Mouse (Mus musculus) kidney, postnatal 36 days (tissue): ENCODE data around the gene Mb.
A peak's percentile ranks its signal among the peaks of the same experiment; 100 is the strongest.
"Not testable (repeated sequence)": the region's sequence is repeated elsewhere in the genome, so short reads cannot be mapped to it uniquely, and the experiment has no call there.

ENCODE experiments used
- DNase-seq, 2 experiments: peaks; one replicate each; pipeline ENCODE4 v3.0.0; 2021 to 2022; ENCODE audit warnings: mixed read lengths in 2 of 2

Mb gene

GRCm38 (mm10) chr15:77062746-77063145 lies 12.3 kb upstream of the Mb start:
- DNase-seq = no peak

DNA sequence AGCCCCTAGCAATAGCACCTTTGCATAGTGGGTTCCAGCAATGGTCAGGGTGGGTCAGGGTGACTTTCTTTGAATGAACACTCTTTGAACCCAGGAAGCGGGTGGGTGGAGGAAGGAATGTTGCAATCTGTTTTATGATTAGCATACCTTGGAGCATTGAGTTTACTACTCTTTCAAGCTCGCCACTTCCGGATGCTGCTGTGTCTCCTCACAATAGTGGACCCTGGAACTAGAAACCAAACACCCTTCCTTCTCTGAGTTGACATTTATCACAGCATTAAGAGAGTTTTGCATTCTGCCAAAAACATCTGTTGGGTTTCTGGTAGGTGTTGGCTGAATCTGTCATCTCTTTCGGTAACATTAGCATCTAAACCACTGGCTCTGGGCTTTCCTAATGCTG lies 8.9 kb upstream of the Mb start:
- DNase-seq = not testable (repeated sequence)

GRCm38 (mm10) chr15:77058566-77058965 lies 8.1 kb upstream of the Mb start:
- no peak for DNase-seq

DNA sequence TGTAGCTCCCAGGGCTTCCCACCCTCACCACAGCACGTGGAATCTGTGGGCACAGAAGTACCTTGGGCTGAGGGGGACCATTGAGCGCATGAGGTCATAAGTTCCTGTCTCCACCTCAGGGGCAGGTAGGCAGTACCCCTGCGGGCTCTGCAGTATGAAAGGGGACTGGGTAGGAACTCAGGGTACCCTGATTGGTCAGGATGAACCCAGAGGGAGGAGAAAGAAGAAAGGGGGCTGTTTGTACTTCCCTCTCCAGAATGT lies 6.3 kb upstream of the Mb start:
- no peak for DNase-seq

GRCm38 (mm10) chr15:77056001-77056790 lies 5.7 kb upstream of the Mb start:
- peak in 1 of 2 experiments; percentile 17 for DNase-seq

- DNase-seq = no peak
Observed at GRCm38 (mm10) chr15:77054611-77055175, 4.2 kb upstream of the Mb start.

DNA sequence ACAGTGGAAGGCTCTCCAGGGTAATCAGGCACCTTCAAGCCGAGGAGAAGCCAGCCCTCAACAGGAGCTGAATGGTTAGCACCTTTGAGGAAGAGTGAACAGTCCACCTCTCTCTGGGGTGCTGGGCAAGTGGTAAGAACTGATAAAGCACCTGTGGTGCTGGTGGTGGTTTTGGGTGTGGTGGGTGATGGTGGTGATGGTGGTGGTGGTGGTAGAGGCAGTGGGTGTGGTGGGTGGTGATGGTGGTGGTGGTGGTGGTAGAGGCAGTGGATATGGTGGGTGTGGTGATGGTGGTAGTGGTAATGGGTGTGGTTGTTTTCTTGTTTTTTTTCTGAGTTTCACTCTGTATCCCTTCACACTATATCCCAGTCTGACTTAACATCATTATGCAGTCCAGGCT lies 2.6 kb upstream of the Mb start:
- DNase-seq = no peak

GRCm38 (mm10) chr15:77052176-77052575 lies 1.7 kb upstream of the Mb start:
- no peak for DNase-seq

DNA sequence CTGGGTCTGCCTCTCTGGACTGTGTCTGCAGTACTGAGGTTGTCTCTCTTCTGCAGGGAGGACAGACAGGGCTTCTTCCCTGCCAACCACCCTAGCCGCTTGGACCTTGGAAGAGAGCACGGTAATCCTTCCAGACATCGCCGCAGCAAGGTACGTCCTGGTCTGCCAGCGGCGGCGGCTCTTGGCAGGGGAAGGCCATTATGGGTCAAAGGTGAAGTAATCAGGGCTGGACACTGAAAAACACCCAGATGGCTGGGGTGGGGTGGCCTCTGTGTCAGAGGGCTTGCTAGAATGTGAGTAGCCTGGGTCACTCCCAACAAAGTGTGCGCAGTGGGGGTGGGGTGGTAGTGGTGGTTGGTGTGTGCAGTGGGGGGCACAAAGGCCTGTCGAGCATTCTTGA lies 4.9 kb downstream of the Mb start:
- peak in 1 of 2 experiments; percentile 60 for DNase-seq

GRCm38 (mm10) chr15:77044597-77045320 lies 5.7 kb downstream of the Mb start, which contains the start of gene Apol6:
Apol6 (plus strand) TSS chr15:77044729.
- no peak for DNase-seq

DNA sequence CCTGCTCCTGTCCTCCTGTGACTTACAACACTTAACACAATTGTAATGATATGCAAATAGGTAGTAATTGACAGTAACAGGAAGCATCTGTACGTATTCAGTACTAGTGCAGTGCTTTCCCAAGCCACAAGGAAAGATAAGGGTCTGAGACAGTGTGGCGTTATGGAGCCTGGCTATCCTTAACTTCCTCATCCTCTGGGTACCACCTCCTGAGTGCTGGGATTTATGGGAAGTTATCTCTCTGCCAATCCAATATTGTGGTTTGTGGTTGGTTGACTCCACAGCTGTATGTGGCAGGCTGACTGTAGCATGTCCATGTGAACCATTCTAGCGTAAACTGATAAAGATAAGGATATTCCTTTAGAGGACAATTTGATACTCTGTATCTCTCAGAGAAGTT lies 9.7 kb downstream of the Mb start:
- no peak for DNase-seq

DNA sequence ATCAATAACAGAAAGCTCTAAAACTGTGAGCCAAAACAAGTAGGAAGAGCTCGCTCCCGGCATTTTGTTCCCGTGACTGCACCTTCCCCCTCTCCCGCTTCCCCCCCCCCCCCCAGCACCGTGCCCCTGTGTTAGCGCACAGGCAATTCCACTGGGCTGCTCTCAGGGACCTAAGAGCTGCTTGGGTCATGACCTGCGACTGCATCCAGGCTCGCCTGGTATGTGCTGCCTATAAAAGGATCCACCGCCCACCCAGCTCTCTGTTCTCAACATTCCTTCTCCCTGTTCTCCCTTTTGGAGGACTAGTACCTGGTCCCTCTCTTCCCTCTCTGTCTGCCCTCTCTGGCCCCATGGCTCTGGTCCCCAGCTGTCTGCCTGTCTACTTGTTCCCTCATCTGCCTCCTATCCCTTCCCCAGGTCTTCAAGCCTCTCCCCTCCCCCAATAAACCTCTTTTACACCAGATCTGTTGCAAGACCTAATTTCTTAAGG lies 11.2 kb downstream of the Mb start:
- no peak for DNase-seq

GRCm38 (mm10) chr15:77037278-77038161 lies 12.9 kb downstream of the Mb start:
- DNase-seq = peak; percentile 55 to 68

GRCm38 (mm10) chr15:77036989-77037277 lies 13.5 kb downstream of the Mb start:
- no peak for DNase-seq

DNA sequence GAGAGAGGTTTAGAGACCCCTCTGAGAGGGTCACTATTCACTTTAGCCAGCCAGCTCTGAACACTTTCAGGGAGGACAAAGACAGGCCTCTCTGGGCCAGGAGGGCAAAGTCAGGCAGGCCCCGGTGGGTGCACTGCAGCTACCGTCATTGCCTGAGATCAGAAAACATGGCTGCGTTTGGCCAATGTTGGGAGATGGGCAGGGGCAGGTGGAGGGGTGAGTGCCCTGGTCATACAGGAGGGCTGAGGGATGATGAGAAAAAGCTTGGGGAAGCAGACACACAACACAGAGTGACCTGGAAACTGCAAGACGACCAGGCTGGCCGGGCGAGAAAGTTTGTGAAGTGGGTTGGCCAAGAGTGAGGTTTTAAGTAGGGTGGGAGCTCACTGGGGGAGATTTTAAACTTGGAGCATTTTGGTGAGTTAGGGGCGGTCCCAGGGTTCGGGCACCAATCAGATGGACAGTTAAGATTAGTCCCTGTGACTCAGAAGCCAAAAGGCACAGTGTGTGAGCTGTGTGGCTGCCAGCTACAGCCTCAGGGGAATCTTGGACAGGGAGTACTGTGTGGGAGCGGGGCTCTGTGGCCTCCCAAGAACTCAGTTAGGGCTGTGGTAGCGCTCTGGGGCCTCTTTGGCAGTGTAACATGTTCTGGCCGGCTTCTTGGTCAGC lies 14.0 kb downstream of the Mb start:
- peak; percentile 58 to 70 for DNase-seq

- no peak for DNase-seq
Observed at GRCm38 (mm10) chr15:77035643-77036042, 14.8 kb downstream of the Mb start.

DNA sequence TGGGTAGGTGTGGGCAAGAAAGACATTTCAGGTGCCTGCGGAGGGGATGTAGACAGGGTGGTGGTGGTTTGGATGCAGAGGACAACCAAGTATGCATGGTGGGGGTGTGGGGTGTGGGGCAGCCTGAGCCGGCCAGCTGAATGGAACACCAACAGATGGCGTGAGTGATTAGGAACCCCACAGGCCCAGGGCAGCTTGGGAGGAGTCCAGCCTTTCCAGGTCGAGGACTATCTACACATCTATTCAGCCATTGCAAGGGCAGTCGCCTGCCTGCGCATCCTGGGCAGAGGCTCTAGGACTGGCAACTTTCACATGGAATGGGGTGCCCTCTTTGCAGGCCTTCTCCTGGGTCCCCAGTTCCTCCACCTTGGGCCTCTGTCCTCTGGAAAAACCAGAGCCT lies 15.9 kb downstream of the Mb start:
- no peak for DNase-seq

DNA sequence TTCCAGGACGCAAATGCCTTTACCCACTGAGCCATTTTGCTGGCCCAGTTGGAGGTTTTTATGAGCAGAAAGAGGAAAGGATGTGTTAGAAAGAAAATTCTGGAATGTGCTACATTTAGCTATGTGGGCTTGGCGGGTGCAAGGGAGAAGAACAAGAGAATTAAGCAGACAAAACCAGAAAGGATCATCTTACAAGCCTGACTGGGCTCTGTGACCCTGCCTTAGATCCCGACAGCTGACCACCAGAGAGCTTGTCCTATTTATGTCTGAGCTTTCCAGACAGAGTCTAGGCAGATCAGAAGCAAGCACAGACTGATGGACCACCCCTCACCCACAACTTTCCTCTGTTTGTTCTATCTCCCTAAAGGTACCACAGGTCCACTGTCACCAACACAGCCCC lies 19.2 kb downstream of the Mb start:
- no peak for DNase-seq

- DNase-seq = peak; percentile 76 to 79
Observed at GRCm38 (mm10) chr15:77029331-77029991, 21.0 kb downstream of the Mb start.

DNA sequence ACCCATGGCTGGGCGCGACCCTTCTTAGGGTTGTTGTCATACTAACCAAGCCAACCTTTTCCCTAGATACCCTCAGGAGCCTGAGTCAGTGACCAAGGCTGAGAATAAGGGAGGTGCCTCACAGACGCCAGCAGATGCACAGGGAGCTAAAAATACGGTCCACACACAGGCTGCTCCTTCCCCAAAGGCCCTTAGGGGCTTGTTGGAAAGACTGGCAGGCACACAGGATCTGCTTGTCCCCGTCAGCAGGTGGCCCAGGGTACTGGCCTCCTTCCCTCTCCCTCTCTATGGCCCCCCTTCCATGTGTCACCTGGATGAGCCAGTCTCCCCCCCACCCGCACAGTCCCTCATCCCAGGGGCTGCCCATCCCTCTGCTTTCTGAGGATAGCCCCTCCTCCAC lies 22.8 kb downstream of the Mb start:
- no peak for DNase-seq

GRCm38 (mm10) chr15:77027117-77027516 lies 23.4 kb downstream of the Mb start:
- no peak for DNase-seq
